Mouse (Mus musculus): ENCODE data around the gene Uqcr10.

- no peak for TF ChIP-seq CTCF (IDR thresholded peaks at IDR 0.05; ENCODE audit: extremely low read depth, insufficient read length, insufficient replicate concordance, low read depth, low read length)
- no peak for TF ChIP-seq POLR2A (IDR thresholded peaks at IDR 0.05; ENCODE audit: low read depth, low read length)
Measured at GRCm38 (mm10) chr11:4745969-4746368, 41.8 kb upstream of the Uqcr10 start.
